Mouse (Mus musculus) intestine, postnatal 0 days (tissue): Measurements from ENCODE around the gene Scube2. TPM values are rescaled to one million over a fixed set of nuclear protein-coding genes. Genes with fewer than 3 reads are reported as not detected.

Source experiments
- ATAC-seq: fragments of 200-750 bp; cut with Nextera tagmentation; 2 replicates; pipeline ENCODE4 v1.8.0; 2017; ENCODE audit warnings: mild to moderate bottlenecking, moderate TSS enrichment, moderate library complexity
- H3K27ac ChIP-seq: fragments of 300-500 bp; sonication (generic); 2 replicates; pipeline ENCODE4 v1.5.1; 2014; ENCODE audit warnings: mild to moderate bottlenecking, low read depth, low read length, moderate library complexity
- H3K27me3 ChIP-seq: fragments of 300-500 bp; sonication (generic); replicated peaks from 2 replicates; pipeline ENCODE4 v1.6.1; 2014; ENCODE audit warnings: low read length, mixed read lengths; ENCODE audit not compliant: control insufficient read depth, insufficient read depth
- H3K36me3 ChIP-seq: fragments of 300-500 bp; sonication (generic); 2 replicates; pipeline ENCODE4 v1.6.1; 2014; ENCODE audit warnings: mild to moderate bottlenecking, moderate library complexity; ENCODE audit not compliant: control insufficient read depth, insufficient read depth
- H3K4me1 ChIP-seq: fragments of 300-500 bp; sonication (generic); replicated peaks from 2 replicates; pipeline ENCODE4 v1.6.1; 2014; ENCODE audit warnings: antibody characterized with exemption, low read length, mixed read lengths; ENCODE audit not compliant: control insufficient read depth, insufficient read depth
- H3K4me2 ChIP-seq: fragments of 300-500 bp; sonication (generic); replicated peaks from 2 replicates; pipeline ENCODE4 v1.6.1; 2014; ENCODE audit warnings: low read depth, mild to moderate bottlenecking, moderate library complexity
- H3K4me3 ChIP-seq: fragments of 300-500 bp; sonication (generic); 2 replicates; pipeline ENCODE4 v1.5.1; 2014; ENCODE audit warnings: low read depth, low read length
- H3K9ac ChIP-seq: fragments of 300-500 bp; sonication (generic); 2 replicates; pipeline ENCODE4 v1.6.1; 2014; ENCODE audit warnings: mild to moderate bottlenecking, low read depth, low read length
- H3K9me3 ChIP-seq: fragments of 300-500 bp; sonication (generic); 2 replicates; pipeline ENCODE4 v1.6.1; 2016; ENCODE audit warnings: mixed run types; ENCODE audit not compliant: control insufficient read depth
- CTCF ChIP-seq: sonication (generic); IDR thresholded peaks from 2 replicates; pipeline ENCODE4 v1.5.1; 2016; ENCODE audit warnings: low read depth, mild to moderate bottlenecking, control low read depth, antibody characterized with exemption, moderate library complexity
- WGBS: fragments of 180-500 bp; shearing (Covaris S2); extraction: QIAGEN DNeasy Blood & Tissue Kit; methylation state at CpG from one replicate; pipeline ENCODE4 v1.1.7; 2014; 5-methylcytosine and 5-hydroxymethylcytosine counted together
- polyA plus RNA-seq: library from polyadenylated mRNA; unstranded; fragments of >200 nt; fragmentation: Nextera tagmentation; extraction: Ambion mirVana; gene quantifications from 2 replicates; pipeline ENCODE4 v1.2.1, GENCODE M21; 2015

Scube2 gene
- 2.6 and 3.2 TPM in 2 replicates for polyA plus RNA-seq

DNA sequence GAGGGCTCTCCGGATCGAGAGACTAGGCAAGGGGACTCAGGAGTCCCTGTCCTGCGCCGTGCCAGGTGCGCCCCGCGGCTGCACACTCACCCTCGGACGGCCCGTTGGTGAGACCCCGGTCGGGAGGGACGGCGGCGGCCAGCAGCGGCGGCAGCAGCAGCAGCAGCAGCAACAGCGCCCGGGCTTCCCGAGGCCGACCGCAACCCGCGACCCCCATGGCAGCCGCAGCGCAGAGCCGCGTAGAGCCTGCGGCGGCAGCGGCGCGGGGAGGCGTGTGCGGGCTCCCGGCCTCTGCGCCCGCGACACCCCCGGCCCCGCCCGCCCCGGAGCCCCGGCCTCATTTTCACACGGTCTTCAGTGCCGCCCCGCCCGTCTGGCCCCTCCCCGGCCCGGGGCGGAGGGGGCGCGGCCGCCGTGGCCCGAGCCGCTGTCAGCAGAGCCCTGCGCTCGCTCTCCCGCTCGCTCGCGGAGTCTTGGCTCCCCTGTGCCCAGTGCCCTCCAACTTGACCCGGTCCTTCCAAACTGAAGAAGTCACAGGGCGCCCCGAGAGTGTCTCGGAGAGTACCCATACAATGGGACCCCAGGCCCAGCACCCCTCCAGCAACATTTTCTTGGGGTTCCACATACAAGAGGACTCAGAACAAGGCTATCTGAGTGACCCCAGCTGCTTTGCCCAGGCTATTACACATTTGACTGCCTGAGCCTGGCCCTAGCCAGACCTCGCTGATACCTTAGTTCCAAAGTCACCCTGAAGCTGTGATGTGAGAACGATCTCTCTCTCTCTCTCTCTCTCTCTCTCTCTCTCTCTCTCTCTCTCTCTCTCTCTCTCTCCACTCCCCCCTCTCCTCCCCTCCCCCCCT, at the start of gene Scube2:
TSS of gene Scube2 (minus strand) at position 310 of the 860 bp plus-strand sequence.
- peak; percentile 68; the same call in 1 of the 2 replicates for ATAC-seq
- TF ChIP-seq CTCF = no peak
- peak within 1 kb of the TSS; percentile 51 for H3K9ac ChIP-seq
- peak within 1 kb of the TSS; percentile 56 for H3K4me3 ChIP-seq
- H3K27ac ChIP-seq = no peak within 1 kb of the TSS
- H3K4me1 ChIP-seq = no peaks in the 10 kb centered on the region
- WGBS = 3% methylated on average over 35 of the region's 69 CpGs
- H3K9me3 ChIP-seq = no peaks in the 10 kb centered on the region
- H3K27me3 ChIP-seq = peaks cover 19% of the 10 kb centered on the region
- no peaks in the 10 kb centered on the region for H3K36me3 ChIP-seq
- peak within 1 kb of the TSS; percentile 96 for H3K4me2 ChIP-seq

DNA sequence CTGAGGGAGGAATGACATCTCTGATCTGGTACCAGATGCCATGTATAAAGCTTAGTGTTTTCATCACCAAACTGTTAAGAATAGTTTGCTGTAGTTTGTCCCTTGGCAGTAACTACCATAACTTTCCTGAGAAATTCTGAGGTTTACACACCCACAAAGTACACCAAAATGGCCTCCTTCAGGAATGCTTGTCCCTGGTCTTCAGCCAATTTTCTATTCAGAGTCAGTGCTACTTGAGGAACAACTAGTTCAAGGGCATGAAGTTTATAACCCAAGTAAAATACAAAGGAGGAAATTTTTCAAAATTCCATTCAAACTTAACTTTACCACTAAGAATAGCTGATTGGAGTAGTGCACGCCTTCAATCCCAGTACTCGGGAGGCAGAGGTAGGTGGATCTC, 40.7 kb upstream of the Scube2 start:
- Histone ChIP-seq H3K9me3 (no peaks in the 10 kb centered on the region), H3K9ac (no peak overlapping the region), H3K4me2 (no peak overlapping the region), H3K27ac (no peak overlapping the region), H3K27me3 (no peaks in the 10 kb centered on the region), H3K36me3 (peaks cover 58% of the 10 kb centered on the region), H3K4me1 (no peaks in the 10 kb centered on the region), H3K4me3 (no peak overlapping the region)
- TF ChIP-seq CTCF = no peak
- no peak for ATAC-seq
- WGBS = 92% methylated on average over 2 of the region's 2 CpGs

DNA sequence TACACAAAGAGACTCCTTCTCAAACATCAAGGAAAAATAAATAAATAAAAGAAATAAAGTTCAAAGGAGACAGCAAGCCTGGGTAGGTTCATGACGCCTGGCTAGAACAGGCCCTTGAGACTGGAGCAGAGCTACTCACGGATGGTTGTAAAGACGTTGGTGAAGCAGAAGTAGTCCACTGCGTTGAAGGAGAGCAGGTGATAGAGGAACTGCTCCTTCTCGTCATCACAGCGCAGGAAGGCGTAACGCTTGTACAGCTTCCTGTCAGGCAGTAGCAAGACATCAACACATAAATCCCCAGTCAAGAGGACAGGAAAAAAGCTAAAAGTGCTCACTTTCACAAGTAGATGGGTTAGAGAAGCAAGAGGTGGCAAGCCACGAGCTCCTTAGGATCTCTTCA, 35.4 kb upstream of the Scube2 start:
- no peak overlapping the region for H3K4me2 ChIP-seq
- no peak overlapping the region for H3K4me3 ChIP-seq
- no peaks in the 10 kb centered on the region for H3K4me1 ChIP-seq
- WGBS = 82% methylated on average over 9 of the region's 9 CpGs
- no peak overlapping the region for H3K27ac ChIP-seq
- H3K27me3 ChIP-seq = no peaks in the 10 kb centered on the region
- H3K9ac ChIP-seq = no peak overlapping the region
- no peak for ATAC-seq
- TF ChIP-seq CTCF = no peak
- H3K9me3 ChIP-seq = no peaks in the 10 kb centered on the region
- H3K36me3 ChIP-seq = peaks cover 77% of the 10 kb centered on the region

DNA sequence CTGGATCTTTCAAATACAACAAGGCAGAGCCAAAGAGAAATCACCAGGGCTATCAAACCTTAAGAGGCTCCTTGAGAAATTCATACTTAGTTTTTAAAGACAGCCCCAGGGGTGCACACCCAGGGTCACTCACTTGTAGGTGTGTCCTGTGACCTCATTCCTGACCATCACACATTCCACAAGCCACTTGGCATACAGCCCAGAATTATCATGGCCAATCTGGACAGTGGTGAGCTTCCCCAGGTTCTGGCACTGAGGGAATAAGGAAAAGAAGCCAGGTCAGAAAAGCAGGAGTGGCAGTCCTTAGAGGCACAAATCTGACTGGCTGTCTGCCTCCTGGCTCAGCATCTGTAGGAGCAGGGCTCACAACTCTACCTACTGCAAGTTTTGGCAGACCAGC, 33.4 kb upstream of the Scube2 start:
- H3K36me3 ChIP-seq = peaks cover 68% of the 10 kb centered on the region

DNA sequence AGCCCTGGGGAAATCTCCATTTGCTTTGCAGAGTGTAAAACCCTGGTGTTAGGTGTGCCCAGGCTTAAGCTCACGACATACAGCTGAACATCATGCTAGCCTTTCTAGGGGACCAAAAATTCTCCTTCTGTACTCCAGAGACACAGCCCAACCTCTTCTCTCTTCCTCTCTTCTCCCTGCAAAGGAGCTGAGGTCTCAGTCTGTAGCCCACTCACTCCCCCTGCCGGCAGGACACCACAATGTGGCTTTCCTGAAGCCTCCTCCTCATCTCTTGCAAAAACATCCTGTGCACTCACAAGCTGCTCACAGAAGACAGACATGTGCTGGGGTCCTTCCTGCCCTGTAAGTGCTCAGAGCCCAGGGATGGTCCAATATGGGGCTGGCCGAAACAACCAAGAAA, 27.1 kb upstream of the Scube2 start:
- peak; percentile 90 for TF ChIP-seq CTCF
- Histone ChIP-seq H3K27ac (no peak overlapping the region), H3K9ac (no peak overlapping the region), H3K9me3 (no peaks in the 10 kb centered on the region), H3K4me1 (no peaks in the 10 kb centered on the region), H3K4me3 (no peak overlapping the region), H3K4me2 (no peak overlapping the region), H3K27me3 (no peaks in the 10 kb centered on the region), H3K36me3 (peaks cover 24% of the 10 kb centered on the region)
- no peak for ATAC-seq
- WGBS = 42% methylated on average over 3 of the region's 3 CpGs

More for the DNA sequence above, 33.4 kb upstream of the Scube2 start:
- H3K27me3 ChIP-seq = no peaks in the 10 kb centered on the region
- no peaks in the 10 kb centered on the region for H3K4me1 ChIP-seq
- ATAC-seq = no peak
- H3K9me3 ChIP-seq = no peaks in the 10 kb centered on the region
- no peak overlapping the region for H3K27ac ChIP-seq
- H3K9ac ChIP-seq = no peak overlapping the region
- TF ChIP-seq CTCF = no peak
- H3K4me3 ChIP-seq = no peak overlapping the region
- no peak overlapping the region for H3K4me2 ChIP-seq

DNA sequence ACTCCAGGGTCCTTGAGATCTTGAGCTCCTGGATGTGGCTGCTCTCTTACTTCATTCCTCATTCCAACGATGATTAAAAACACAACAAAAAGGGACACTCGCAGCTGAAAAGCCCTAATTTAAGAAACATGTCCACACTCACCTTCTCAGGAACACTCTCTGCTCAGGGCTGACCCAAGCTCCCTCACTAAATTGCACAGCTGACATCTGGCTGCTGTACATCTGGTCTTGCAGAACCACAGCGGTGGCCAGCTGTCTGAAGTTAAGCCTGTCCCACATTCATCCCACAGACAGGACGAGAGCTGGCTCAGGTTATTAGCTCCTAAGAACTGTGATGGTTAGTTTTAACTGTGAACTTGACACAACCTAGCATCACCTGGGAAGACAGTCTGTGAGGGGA, 26.3 kb upstream of the Scube2 start:
- H3K4me3 ChIP-seq = no peak overlapping the region
- ATAC-seq = no peak
- no peak overlapping the region for H3K27ac ChIP-seq
- no peak overlapping the region for H3K9ac ChIP-seq
- no peaks in the 10 kb centered on the region for H3K27me3 ChIP-seq
- no peaks in the 10 kb centered on the region for H3K9me3 ChIP-seq
- peaks cover 21% of the 10 kb centered on the region for H3K36me3 ChIP-seq
- H3K4me1 ChIP-seq = no peaks in the 10 kb centered on the region
- H3K4me2 ChIP-seq = no peak overlapping the region
- TF ChIP-seq CTCF = no peak
- 77% methylated on average over 4 of the region's 4 CpGs for WGBS
